Mouse (Mus musculus) limb, embryonic 12.5 days (tissue): Measurements from ENCODE around the gene Opa1. TPM values are rescaled to one million over a fixed set of nuclear protein-coding genes. Genes with fewer than 3 reads are reported as not detected.

Experiments
- ATAC-seq: fragments of 200-750 bp; cut with Nextera tagmentation; 2 replicates; pipeline ENCODE4 v1.8.0; 2017; ENCODE audit warnings: low read depth, moderate TSS enrichment; ENCODE audit not compliant: insufficient number of reproducible peaks, insufficient read depth, low FRiP score, low TSS enrichment
- H3K27ac ChIP-seq: fragments of 300-500 bp; sonication (generic); 2 replicates; pipeline ENCODE4 v1.5.1; 2016; ENCODE audit warnings: mild to moderate bottlenecking, moderate library complexity
- H3K27me3 ChIP-seq: fragments of 300-500 bp; sonication (generic); 2 replicates; pipeline ENCODE4 v1.6.1; 2016; ENCODE audit warnings: mild to moderate bottlenecking, moderate library complexity
- H3K36me3 ChIP-seq: fragments of 300-500 bp; sonication (generic); 2 replicates; pipeline ENCODE4 v1.6.1; 2016; ENCODE audit warnings: mild to moderate bottlenecking, moderate library complexity
- H3K4me1 ChIP-seq: fragments of 300-500 bp; sonication (generic); replicated peaks from 2 replicates; pipeline ENCODE4 v1.6.1; 2016
- H3K4me2 ChIP-seq: fragments of 300-500 bp; sonication (generic); 2 replicates; pipeline ENCODE4 v1.6.1; 2016; ENCODE audit warnings: mild to moderate bottlenecking, moderate library complexity
- H3K4me3 ChIP-seq: fragments of 300-500 bp; sonication (generic); replicated peaks from 2 replicates; pipeline ENCODE4 v1.5.1; 2016; ENCODE audit warnings: mild to moderate bottlenecking
- H3K9ac ChIP-seq: fragments of 300-500 bp; sonication (generic); replicated peaks from 2 replicates; pipeline ENCODE4 v1.6.1; 2016; ENCODE audit warnings: mild to moderate bottlenecking, moderate library complexity
- H3K9me3 ChIP-seq: fragments of 300-500 bp; sonication (generic); 2 replicates; pipeline ENCODE4 v1.6.1; 2016; ENCODE audit warnings: mild to moderate bottlenecking, moderate library complexity
- WGBS: fragments of 180-500 bp; shearing (Covaris S2); methylation state at CpG from one replicate; pipeline ENCODE4 v1.1.7; 2016; 5-methylcytosine and 5-hydroxymethylcytosine counted together
- polyA plus RNA-seq: library from polyadenylated mRNA; unstranded; fragments of >200 nt; fragmentation: Nextera tagmentation; extraction: Ambion mirVana; gene quantifications from 2 replicates; pipeline ENCODE4 v1.2.1, GENCODE M21; 2016

The Opa1 gene
- polyA plus RNA-seq, 1 experiment from 2014 or later: 40.0 TPM

GRCm38 (mm10) chr16:29656187-29656825, 77.2 kb downstream of the Opa1 start:
- H3K4me3 ChIP-seq: no peak overlapping the region
- no peaks in the 10 kb centered on the region for H3K9me3 ChIP-seq
- WGBS: 84% methylated on average over 9 of the region's 9 CpGs
- H3K36me3 ChIP-seq: peaks cover 9% of the 10 kb centered on the region
- H3K4me2 ChIP-seq: no peak overlapping the region
- H3K4me1 ChIP-seq: peaks cover 11% of the 10 kb centered on the region
- H3K9ac ChIP-seq: no peak overlapping the region
- no peaks in the 10 kb centered on the region for H3K27me3 ChIP-seq
- no peak for ATAC-seq
- no peak overlapping the region for H3K27ac ChIP-seq

- Histone ChIP-seq H3K4me1 (peaks cover 11% of the 10 kb centered on the region), H3K4me2 (no peak overlapping the region), H3K9ac (no peak overlapping the region), H3K27me3 (no peaks in the 10 kb centered on the region), H3K9me3 (no peaks in the 10 kb centered on the region), H3K36me3 (peaks cover 4% of the 10 kb centered on the region), H3K4me3 (no peak overlapping the region), H3K27ac (no peak overlapping the region)
- ATAC-seq: no peak
- 69% methylated on average over 10 of the region's 10 CpGs for WGBS
Observed at GRCm38 (mm10) chr16:29656901-29657300, 77.8 kb downstream of the Opa1 start.

- Histone ChIP-seq H3K9ac (0 out of 2 replicates have a peak overlapping the region, but pooled peaks have one; percentile 18), H3K4me1 (peaks cover 11% of the 10 kb centered on the region), H3K4me2 (peak overlapping the region; percentile 48), H3K27me3 (no peaks in the 10 kb centered on the region), H3K36me3 (no peaks in the 10 kb centered on the region), H3K9me3 (no peaks in the 10 kb centered on the region), H3K4me3 (peak overlapping the region; percentile 19), H3K27ac (no peak overlapping the region)
- WGBS: 20% methylated on average over 18 of the region's 18 CpGs
- peak; percentile 56; the same call in 1 of the 2 replicates for ATAC-seq
Observed at GRCm38 (mm10) chr16:29657650-29658548, 78.8 kb downstream of the Opa1 start.

DNA sequence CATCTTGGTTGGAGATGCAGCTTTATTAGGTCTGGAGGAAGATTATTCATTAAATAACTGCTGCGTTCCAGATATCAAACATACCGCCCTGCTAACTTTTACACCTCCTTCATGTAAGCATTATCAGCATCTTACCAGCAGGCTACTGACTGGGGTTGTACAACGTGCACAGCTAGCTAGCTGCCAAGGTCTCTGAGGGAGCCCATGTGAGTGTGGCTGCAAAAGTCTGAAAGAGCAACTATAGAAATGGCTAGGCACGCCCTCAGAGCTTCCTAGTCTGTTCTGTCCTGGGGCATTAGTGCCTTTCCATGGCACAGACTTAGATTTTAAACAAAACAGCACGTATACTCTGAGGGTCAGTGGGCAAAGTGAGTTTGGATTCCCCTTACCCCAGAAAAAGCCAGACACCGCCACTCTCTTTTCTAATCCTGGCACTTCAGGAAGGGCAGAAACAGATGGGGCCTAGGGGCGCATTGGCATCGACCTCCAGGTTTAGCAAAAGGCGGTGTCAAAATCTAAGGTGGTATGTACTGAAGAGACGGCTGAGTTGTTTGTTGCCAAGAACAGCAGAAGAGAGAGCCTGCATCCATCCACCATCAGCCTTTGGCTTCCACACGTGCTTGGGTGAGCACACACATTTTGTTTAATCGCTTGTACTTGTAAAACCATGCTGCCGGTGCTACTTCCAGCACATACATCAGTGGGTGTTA, 80.1 kb downstream of the Opa1 start:
- H3K36me3 ChIP-seq: no peaks in the 10 kb centered on the region
- no peak overlapping the region for H3K9ac ChIP-seq
- peaks cover 11% of the 10 kb centered on the region for H3K4me1 ChIP-seq
- ATAC-seq: no peak
- H3K4me2 ChIP-seq: no peak overlapping the region
- no peak overlapping the region for H3K27ac ChIP-seq
- 86% methylated on average over 13 of the region's 13 CpGs for WGBS
- H3K4me3 ChIP-seq: no peak overlapping the region
- no peaks in the 10 kb centered on the region for H3K9me3 ChIP-seq
- no peaks in the 10 kb centered on the region for H3K27me3 ChIP-seq

GRCm38 (mm10) chr16:29663042-29663758, 84.1 kb downstream of the Opa1 start:
- Histone ChIP-seq H3K4me1 (peaks cover 16% of the 10 kb centered on the region), H3K27ac (no peak overlapping the region), H3K36me3 (no peaks in the 10 kb centered on the region), H3K4me2 (no peak overlapping the region), H3K9me3 (no peaks in the 10 kb centered on the region), H3K4me3 (no peak overlapping the region), H3K27me3 (no peaks in the 10 kb centered on the region), H3K9ac (no peak overlapping the region)
- ATAC-seq: no peak
- WGBS: 85% methylated on average over 6 of the region's 6 CpGs

- Histone ChIP-seq H3K9me3 (no peaks in the 10 kb centered on the region), H3K36me3 (no peaks in the 10 kb centered on the region), H3K27ac (no peak overlapping the region), H3K4me3 (no peak overlapping the region), H3K27me3 (no peaks in the 10 kb centered on the region), H3K9ac (no peak overlapping the region), H3K4me2 (no peak overlapping the region), H3K4me1 (peaks cover 11% of the 10 kb centered on the region)
- WGBS: 41% methylated on average over 4 of the region's 4 CpGs
- no peak for ATAC-seq
Observed at GRCm38 (mm10) chr16:29664392-29664791, 85.3 kb downstream of the Opa1 start.

- Histone ChIP-seq H3K27me3 (no peaks in the 10 kb centered on the region), H3K36me3 (no peaks in the 10 kb centered on the region), H3K4me3 (no peak overlapping the region), H3K4me2 (peak overlapping the region; percentile 7; the same call in 1 of the 2 replicates), H3K9ac (no peak overlapping the region), H3K4me1 (peaks cover 11% of the 10 kb centered on the region), H3K27ac (no peak overlapping the region), H3K9me3 (no peaks in the 10 kb centered on the region)
- 23% methylated on average over 17 of the region's 17 CpGs for WGBS
- peak; percentile 42; the same call in 1 of the 2 replicates for ATAC-seq
Observed at GRCm38 (mm10) chr16:29666991-29667701, 88.0 kb downstream of the Opa1 start.

- ATAC-seq: no peak
- Histone ChIP-seq H3K9me3 (no peaks in the 10 kb centered on the region), H3K9ac (no peak overlapping the region), H3K4me3 (no peak overlapping the region), H3K4me2 (no peak overlapping the region), H3K36me3 (no peaks in the 10 kb centered on the region), H3K4me1 (peaks cover 11% of the 10 kb centered on the region), H3K27ac (no peak overlapping the region), H3K27me3 (no peaks in the 10 kb centered on the region)
- WGBS: 39% methylated on average over 5 of the region's 5 CpGs
Observed at GRCm38 (mm10) chr16:29667702-29668061, 88.5 kb downstream of the Opa1 start.

DNA sequence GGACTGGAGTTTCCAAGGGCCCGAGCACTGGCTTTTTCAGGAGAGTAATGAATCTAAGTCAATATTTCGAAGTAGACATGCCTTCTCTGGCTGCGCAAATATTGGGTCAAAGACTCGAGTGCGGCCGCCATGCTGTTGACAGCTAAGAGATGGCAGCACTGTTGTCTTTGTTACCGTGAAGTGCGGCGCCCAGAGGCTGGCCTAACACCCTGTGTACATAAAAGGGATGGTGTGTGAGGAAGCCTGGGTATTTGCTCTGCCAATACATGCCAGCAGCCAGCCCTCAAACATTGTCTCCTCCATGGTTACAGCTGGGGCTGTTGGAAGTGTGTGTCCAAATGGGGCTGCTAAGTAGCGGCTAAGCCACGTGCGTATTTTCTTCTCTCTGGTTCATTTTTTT, 89.3 kb downstream of the Opa1 start:
- ATAC-seq: no peak
- Histone ChIP-seq H3K4me1 (peaks cover 11% of the 10 kb centered on the region), H3K9ac (no peak overlapping the region), H3K4me3 (no peak overlapping the region), H3K27me3 (no peaks in the 10 kb centered on the region), H3K27ac (no peak overlapping the region), H3K36me3 (no peaks in the 10 kb centered on the region), H3K9me3 (no peaks in the 10 kb centered on the region), H3K4me2 (no peak overlapping the region)
- WGBS: 91% methylated on average over 12 of the region's 12 CpGs

GRCm38 (mm10) chr16:29670806-29671205, 91.7 kb downstream of the Opa1 start:
- H3K27me3 ChIP-seq: no peaks in the 10 kb centered on the region
- H3K36me3 ChIP-seq: no peaks in the 10 kb centered on the region
- no peak overlapping the region for H3K4me3 ChIP-seq
- H3K4me1 ChIP-seq: peaks cover 11% of the 10 kb centered on the region
- no peak overlapping the region for H3K9ac ChIP-seq
- H3K27ac ChIP-seq: no peak overlapping the region
- no peak for ATAC-seq
- no peak overlapping the region for H3K4me2 ChIP-seq
- WGBS: 96% methylated on average over 3 of the region's 3 CpGs
- no peaks in the 10 kb centered on the region for H3K9me3 ChIP-seq
